Mouse (Mus musculus): ENCODE measurements at regions not wholly inside any gene's neighbourhood (a gene's known extent, or its start where the extent isn't known, plus 50 kb on each side); places are given as distances from the start of the nearest gene placed in this dataset.

- 0 out of 2 replicates have a peak, but pooled peaks cover 10% of the 10 kb centered on the region for H3K4me1 ChIP-seq
- no peak for ATAC-seq
- no peak overlapping the region for H3K27ac ChIP-seq
- H3K4me2 ChIP-seq = peak overlapping the region; percentile 14; the same call in 1 of the 2 replicates
- WGBS = 5% methylated on average over 18 of the region's 18 CpGs
- H3K9me3 ChIP-seq (replicated peaks) = no peaks in the 10 kb centered on the region
- peaks cover 70% of the 10 kb centered on the region for H3K27me3 ChIP-seq
- no peaks in the 10 kb centered on the region for H3K36me3 ChIP-seq (ENCODE audit: poor library complexity, severe bottlenecking)
- no peak overlapping the region for H3K4me3 ChIP-seq
- H3K9ac ChIP-seq = no peak overlapping the region
Measured at GRCm38 (mm10) chr11:84724080-84724479, 95.2 kb downstream of the Mrm1 start.

DNA sequence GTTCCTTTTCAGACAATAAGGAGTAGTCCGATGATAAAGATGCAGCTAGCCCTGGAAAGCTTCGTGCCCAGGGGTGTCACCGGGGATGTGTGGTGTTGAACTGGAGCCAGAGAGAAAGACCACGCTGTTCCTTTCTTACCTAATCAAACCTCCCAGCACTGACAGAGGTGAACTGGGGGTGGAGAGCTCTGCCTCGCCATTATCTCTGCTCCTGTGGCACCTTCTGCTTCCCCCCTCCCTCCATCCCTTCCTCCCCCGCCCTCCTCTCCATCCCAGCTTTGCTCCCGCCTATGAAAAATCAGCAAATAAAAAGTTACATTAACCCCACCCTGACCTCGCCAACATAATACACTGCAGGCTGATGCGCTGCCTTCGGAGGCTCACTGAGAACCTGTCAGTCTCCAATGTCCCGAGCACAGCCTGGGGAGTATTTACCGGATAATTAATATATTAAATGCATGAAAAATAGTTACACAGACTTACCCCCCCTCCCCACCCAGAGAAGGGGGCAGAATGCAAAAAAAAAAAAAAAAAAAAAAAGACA, 96.6 kb downstream of the Mrm1 start:
- Histone ChIP-seq H3K4me2 (no peak overlapping the region), H3K9ac (no peak overlapping the region), H3K4me3 (no peak overlapping the region), H3K4me1 (0 out of 2 replicates have a peak, but pooled peaks cover 10% of the 10 kb centered on the region), H3K9me3 (replicated peaks) (no peaks in the 10 kb centered on the region), H3K36me3 (ENCODE audit: poor library complexity, severe bottlenecking) (no peaks in the 10 kb centered on the region), H3K27ac (no peak overlapping the region), H3K27me3 (peaks cover 66% of the 10 kb centered on the region)
- ATAC-seq = no peak
- 53% methylated on average over 12 of the region's 12 CpGs for WGBS

DNA sequence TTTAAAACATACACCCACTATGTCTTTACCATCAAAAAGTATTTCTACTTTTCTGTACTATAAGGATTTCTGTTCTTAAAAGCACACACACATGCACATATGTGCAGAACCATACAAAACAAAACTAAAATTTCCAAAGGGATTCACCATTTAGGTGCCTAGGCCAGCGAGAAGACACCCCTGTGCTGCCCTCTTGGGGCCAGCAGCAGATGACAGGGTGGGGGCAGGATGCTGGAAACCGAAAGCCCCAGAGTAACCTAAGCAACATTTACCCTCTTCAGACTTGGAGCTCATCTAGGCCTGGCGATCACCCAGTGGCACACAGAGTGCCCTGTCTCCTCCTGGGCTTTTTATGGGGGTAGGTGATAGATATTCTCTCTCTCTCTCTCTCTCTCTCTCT, 97.3 kb downstream of the Mrm1 start:
- Histone ChIP-seq H3K27ac (no peak overlapping the region), H3K4me3 (no peak overlapping the region), H3K4me2 (no peak overlapping the region), H3K9ac (no peak overlapping the region), H3K27me3 (peaks cover 59% of the 10 kb centered on the region), H3K9me3 (replicated peaks) (no peaks in the 10 kb centered on the region), H3K36me3 (ENCODE audit: poor library complexity, severe bottlenecking) (no peaks in the 10 kb centered on the region), H3K4me1 (0 out of 2 replicates have a peak, but pooled peaks cover 10% of the 10 kb centered on the region)
- ATAC-seq = no peak
- WGBS = 31% methylated on average over 3 of the region's 3 CpGs

GRCm38 (mm10) chr11:84721150-84721549, 98.2 kb downstream of the Mrm1 start:
- Histone ChIP-seq H3K4me2 (no peak overlapping the region), H3K27me3 (peaks cover 53% of the 10 kb centered on the region), H3K36me3 (ENCODE audit: poor library complexity, severe bottlenecking) (no peaks in the 10 kb centered on the region), H3K9me3 (replicated peaks) (no peaks in the 10 kb centered on the region), H3K4me1 (0 out of 2 replicates have a peak, but pooled peaks cover 6% of the 10 kb centered on the region), H3K9ac (no peak overlapping the region), H3K4me3 (no peak overlapping the region), H3K27ac (no peak overlapping the region)
- WGBS = 75% methylated on average over 2 of the region's 2 CpGs
- no peak for ATAC-seq

- ATAC-seq = no peak
- Histone ChIP-seq H3K27me3 (peaks cover 43% of the 10 kb centered on the region), H3K4me3 (no peak overlapping the region), H3K27ac (no peak overlapping the region), H3K36me3 (ENCODE audit: poor library complexity, severe bottlenecking) (no peaks in the 10 kb centered on the region), H3K4me1 (0 out of 2 replicates have a peak, but pooled peaks cover 6% of the 10 kb centered on the region), H3K9ac (no peak overlapping the region), H3K9me3 (replicated peaks) (no peaks in the 10 kb centered on the region), H3K4me2 (no peak overlapping the region)
- 88% methylated on average over 1 of the region's 1 CpGs for WGBS
Measured at GRCm38 (mm10) chr11:84719781-84720180, 99.5 kb downstream of the Mrm1 start.

GRCm38 (mm10) chr11:84712731-84713130, 106.6 kb downstream of the Mrm1 start:
- Histone ChIP-seq H3K36me3 (ENCODE audit: poor library complexity, severe bottlenecking) (no peaks in the 10 kb centered on the region), H3K9me3 (replicated peaks) (no peaks in the 10 kb centered on the region), H3K27ac (no peak overlapping the region), H3K27me3 (peaks cover 66% of the 10 kb centered on the region), H3K4me2 (no peak overlapping the region), H3K4me1 (peaks cover 17% of the 10 kb centered on the region), H3K4me3 (no peak overlapping the region), H3K9ac (no peak overlapping the region)
- no peak for ATAC-seq
- WGBS = 94% methylated on average over 6 of the region's 6 CpGs

DNA sequence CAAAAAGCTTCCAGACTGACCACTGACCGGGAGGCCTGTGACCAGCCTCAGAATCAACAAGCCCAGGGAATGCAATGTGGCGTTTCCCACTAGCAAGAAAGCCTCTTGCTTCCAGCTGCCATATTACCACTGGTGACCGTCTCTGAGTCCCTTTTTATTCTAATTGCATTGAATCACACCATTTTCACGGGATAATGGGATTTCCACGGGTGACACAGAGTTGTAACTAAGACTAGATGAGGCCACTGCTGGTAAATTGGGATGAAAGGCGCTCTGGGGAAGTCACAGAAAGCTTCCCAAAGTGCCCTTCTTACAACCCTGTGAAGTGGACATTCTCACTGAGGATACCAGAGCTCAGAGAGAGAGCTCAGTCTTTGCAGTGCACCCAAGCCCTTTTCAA, 107.4 kb downstream of the Mrm1 start:
- Histone ChIP-seq H3K4me1 (peaks cover 26% of the 10 kb centered on the region), H3K27ac (no peak overlapping the region), H3K9ac (no peak overlapping the region), H3K36me3 (ENCODE audit: poor library complexity, severe bottlenecking) (no peaks in the 10 kb centered on the region), H3K27me3 (peaks cover 74% of the 10 kb centered on the region), H3K4me3 (no peak overlapping the region), H3K9me3 (replicated peaks) (no peaks in the 10 kb centered on the region), H3K4me2 (no peak overlapping the region)
- WGBS = 44% methylated on average over 6 of the region's 6 CpGs
- ATAC-seq = no peak

GRCm38 (mm10) chr11:84708222-84708730, 111.0 kb downstream of the Mrm1 start:
- WGBS = 18% methylated on average over 10 of the region's 10 CpGs
- Histone ChIP-seq H3K36me3 (ENCODE audit: poor library complexity, severe bottlenecking) (no peaks in the 10 kb centered on the region), H3K4me2 (0 out of 2 replicates have a peak overlapping the region, but pooled peaks have one; percentile 5), H3K4me3 (no peak overlapping the region), H3K27me3 (peaks cover 93% of the 10 kb centered on the region), H3K4me1 (peaks cover 38% of the 10 kb centered on the region), H3K9me3 (replicated peaks) (no peaks in the 10 kb centered on the region), H3K27ac (peak overlapping the region; percentile 14; the same call in 1 of the 2 replicates), H3K9ac (no peak overlapping the region)
- ATAC-seq = peak; percentile 55; the same call in 1 of the 2 replicates

- peak; percentile 58; the same call in 1 of the 2 replicates for ATAC-seq
- Histone ChIP-seq H3K27ac (peak overlapping the region; percentile 14; the same call in 1 of the 2 replicates), H3K4me1 (peaks cover 38% of the 10 kb centered on the region), H3K27me3 (peaks cover 93% of the 10 kb centered on the region), H3K9ac (0 out of 2 replicates have a peak overlapping the region, but pooled peaks have one; percentile 30), H3K9me3 (replicated peaks) (no peaks in the 10 kb centered on the region), H3K4me3 (no peak overlapping the region), H3K4me2 (peak overlapping the region; percentile 25), H3K36me3 (ENCODE audit: poor library complexity, severe bottlenecking) (no peaks in the 10 kb centered on the region)
- under 1% methylated on average over 10 of the region's 10 CpGs for WGBS
Measured at GRCm38 (mm10) chr11:84707772-84708171, 111.5 kb downstream of the Mrm1 start.

- Histone ChIP-seq H3K4me1 (peaks cover 45% of the 10 kb centered on the region), H3K9ac (peak overlapping the region; percentile 8; the same call in 1 of the 2 replicates), H3K36me3 (ENCODE audit: poor library complexity, severe bottlenecking) (no peaks in the 10 kb centered on the region), H3K4me3 (no peak overlapping the region), H3K27ac (no peak overlapping the region), H3K9me3 (replicated peaks) (no peaks in the 10 kb centered on the region), H3K4me2 (no peak overlapping the region), H3K27me3 (peaks cover 93% of the 10 kb centered on the region)
- no peak for ATAC-seq
- WGBS = 29% methylated on average over 6 of the region's 6 CpGs
Measured at GRCm38 (mm10) chr11:84706692-84707091, 112.6 kb downstream of the Mrm1 start.

DNA sequence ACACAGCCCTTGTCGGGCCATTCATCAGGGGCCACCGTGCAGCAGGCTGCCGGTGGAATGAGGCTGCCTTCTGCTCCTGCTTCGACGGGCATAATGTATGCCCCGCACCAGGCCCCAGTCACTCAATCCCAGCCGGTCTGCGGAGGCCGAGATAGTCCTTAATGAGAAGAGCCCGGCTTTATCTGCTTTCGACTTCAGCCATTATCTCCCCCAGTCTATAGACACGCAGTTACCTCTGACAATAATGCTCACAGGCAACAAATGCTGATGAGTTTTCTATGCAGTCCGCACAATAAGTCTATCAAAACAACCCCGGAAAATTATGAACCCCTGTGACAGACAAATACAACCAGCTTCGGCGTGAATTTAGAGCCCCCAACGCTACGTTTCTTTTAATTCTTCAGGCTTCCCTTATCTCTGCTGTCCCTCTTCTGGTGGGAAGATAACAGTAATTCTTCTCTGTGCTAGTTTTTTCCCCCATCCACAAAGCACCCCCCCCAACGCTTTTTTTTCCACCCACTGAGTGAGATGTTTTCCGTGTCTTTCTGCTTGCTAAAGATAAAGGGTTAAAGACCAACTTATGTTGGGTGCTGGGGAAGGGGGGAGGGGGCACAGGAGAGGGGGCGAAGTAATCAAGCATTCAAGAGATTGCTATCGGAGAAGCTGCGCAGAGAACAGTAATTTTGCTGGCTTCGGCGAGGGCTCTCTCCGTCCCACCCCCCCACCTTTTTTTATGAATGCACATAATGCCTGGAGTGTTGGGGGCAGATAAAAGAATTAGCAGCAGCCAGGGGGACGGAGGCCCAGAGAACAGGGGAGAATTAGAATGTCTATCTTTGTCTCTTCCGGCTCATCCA, 117.8 kb downstream of the Mrm1 start:
- Histone ChIP-seq H3K4me2 (peak overlapping the region; percentile 50), H3K4me3 (0 out of 2 replicates have a peak overlapping the region, but pooled peaks have one; percentile 4), H3K36me3 (ENCODE audit: poor library complexity, severe bottlenecking) (no peaks in the 10 kb centered on the region), H3K9me3 (replicated peaks) (no peaks in the 10 kb centered on the region), H3K4me1 (peaks cover 32% of the 10 kb centered on the region), H3K9ac (peak overlapping the region; percentile 46), H3K27ac (peak overlapping the region; percentile 48; the same call in 1 of the 2 replicates), H3K27me3 (peaks cover 83% of the 10 kb centered on the region)
- peak; percentile 43; the same call in 1 of the 2 replicates for ATAC-seq
- WGBS = 3% methylated on average over 28 of the region's 28 CpGs

DNA sequence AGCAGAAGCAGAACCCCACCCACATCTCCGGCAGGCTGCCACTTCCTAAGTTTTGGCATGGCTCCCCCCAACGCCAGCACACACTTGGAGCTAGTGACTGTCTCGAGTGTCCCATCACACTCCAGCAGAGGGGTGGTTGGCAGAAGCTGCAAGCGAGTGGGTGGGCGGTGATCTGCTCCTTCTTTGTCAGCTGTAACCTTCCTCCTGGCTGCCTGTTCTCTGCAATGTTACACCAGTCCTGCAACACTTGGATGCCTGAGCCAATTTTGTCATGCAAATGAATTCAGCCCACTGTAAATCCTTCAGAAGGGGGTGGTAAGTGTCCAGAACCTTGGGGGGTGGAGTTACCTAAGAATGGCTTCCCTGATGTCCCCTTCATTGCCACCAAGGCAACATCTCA, 121.8 kb downstream of the Mrm1 start:
- Histone ChIP-seq H3K4me1 (peaks cover 27% of the 10 kb centered on the region), H3K4me3 (no peak overlapping the region), H3K36me3 (ENCODE audit: poor library complexity, severe bottlenecking) (no peaks in the 10 kb centered on the region), H3K4me2 (no peak overlapping the region), H3K27ac (no peak overlapping the region), H3K27me3 (peaks cover 59% of the 10 kb centered on the region), H3K9ac (no peak overlapping the region), H3K9me3 (replicated peaks) (no peaks in the 10 kb centered on the region)
- ATAC-seq = no peak
- 51% methylated on average over 5 of the region's 5 CpGs for WGBS

Measured in forebrain, embryonic 13.5 days (tissue).